Mouse (Mus musculus): ENCODE measurements around the gene Lingo1.

DNA sequence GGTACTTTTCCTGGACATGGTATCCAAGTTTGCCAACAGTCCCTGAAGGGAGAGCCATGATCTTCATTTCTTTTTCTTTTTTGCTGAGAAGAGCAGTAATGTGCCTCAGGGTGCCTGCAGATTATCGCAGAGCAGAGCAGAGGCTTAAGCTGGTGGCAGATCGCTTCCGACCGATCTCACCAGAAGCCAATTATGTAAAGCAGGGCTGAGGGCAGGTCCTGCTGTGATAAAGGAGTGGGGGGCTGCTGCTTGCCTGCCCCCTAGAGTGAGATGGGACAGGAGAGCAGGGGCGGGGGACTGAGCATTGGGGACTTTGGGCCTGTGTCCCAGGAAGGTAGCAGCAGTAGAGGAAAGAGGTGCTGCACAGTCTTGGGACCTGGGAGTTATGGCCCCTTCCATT, 186.8 kb downstream of the Lingo1 start:
- TF ChIP-seq CTCF (IDR thresholded peaks at IDR 0.05; ENCODE audit: insufficient read depth, low read length) = no peak
- no peak for TF ChIP-seq POLR2A (IDR thresholded peaks at IDR 0.05; ENCODE audit: borderline replicate concordance, extremely low read depth, low read depth, low read length)

Measured in lung, adult 2 months (tissue).